Mouse (Mus musculus): ENCODE measurements around the gene Tmem45a2.
"Not testable (repeated sequence)": the region's sequence is repeated elsewhere in the genome, so short reads cannot be mapped to it uniquely, and the experiment has no call there.

Gene Tmem45a2

GRCm38 (mm10) chr16:57071132-57071639 lies at the start of gene Tmem45a2:
Gene Tmem45a2, minus strand, starts transcription at chr16:57071372.
- no peak for DNase-seq (ENCODE audit: low spot score in 2 of 2)

GRCm38 (mm10) chr16:57117562-57117961 lies 46.4 kb upstream of the Tmem45a2 start:
- no peak for DNase-seq (ENCODE audit: low spot score in 2 of 2)

GRCm38 (mm10) chr16:57116066-57116465 lies 44.9 kb upstream of the Tmem45a2 start:
- DNase-seq (ENCODE audit: low spot score in 2 of 2) = no peak

GRCm38 (mm10) chr16:57106185-57106960 lies 35.2 kb upstream of the Tmem45a2 start:
- no peak for DNase-seq (ENCODE audit: low spot score in 2 of 2)

GRCm38 (mm10) chr16:57101174-57101573 lies 30.0 kb upstream of the Tmem45a2 start:
- DNase-seq (ENCODE audit: low spot score in 2 of 2) = no peak

GRCm38 (mm10) chr16:57099572-57100237 lies 28.5 kb upstream of the Tmem45a2 start:
- no peak for DNase-seq (ENCODE audit: low spot score in 2 of 2)

- DNase-seq (ENCODE audit: low spot score in 2 of 2) = no peak
These were observed 27.4 kb upstream of the Tmem45a2 start for GRCm38 (mm10) chr16:57098468-57099144.

GRCm38 (mm10) chr16:57092911-57093605 lies 21.9 kb upstream of the Tmem45a2 start:
- no peak for DNase-seq (ENCODE audit: low spot score in 2 of 2)

- no peak for DNase-seq (ENCODE audit: low spot score in 2 of 2)
These were observed 21.3 kb upstream of the Tmem45a2 start for GRCm38 (mm10) chr16:57092460-57092859.

- DNase-seq (ENCODE audit: low spot score in 2 of 2) = no peak
These were observed 8.4 kb upstream of the Tmem45a2 start for GRCm38 (mm10) chr16:57079577-57079976.

GRCm38 (mm10) chr16:57075986-57076385 lies 4.8 kb upstream of the Tmem45a2 start:
- DNase-seq (ENCODE audit: low spot score in 2 of 2) = no peak

GRCm38 (mm10) chr16:57062045-57062444 lies 9.1 kb downstream of the Tmem45a2 start:
- no peak for DNase-seq (ENCODE audit: low spot score in 2 of 2)

- no peak for DNase-seq (ENCODE audit: low spot score in 2 of 2)
These were observed 14.2 kb downstream of the Tmem45a2 start for GRCm38 (mm10) chr16:57056995-57057394.

GRCm38 (mm10) chr16:57049974-57050373 lies 21.2 kb downstream of the Tmem45a2 start:
- no peak for DNase-seq (ENCODE audit: low spot score in 2 of 2)

GRCm38 (mm10) chr16:57038600-57038999 lies 32.6 kb downstream of the Tmem45a2 start:
- DNase-seq (ENCODE audit: low spot score in 2 of 2) = no peak

GRCm38 (mm10) chr16:57030150-57030885 lies 40.9 kb downstream of the Tmem45a2 start:
- DNase-seq (ENCODE audit: low spot score in 2 of 2) = no peak

GRCm38 (mm10) chr16:56998283-56998682 lies 72.9 kb downstream of the Tmem45a2 start:
- not testable (repeated sequence) for DNase-seq (ENCODE audit: low spot score in 2 of 2)

Measured in natural killer cell, adult 2 months (primary cell).